Mouse (Mus musculus) E14TG2a.4 (cell line): ENCODE results near the gene Tuba1b.

Source experiments
- H3K27me3 ChIP-seq: 2 replicates; pipeline ENCODE4 v1.6.1; 2014; ENCODE audit warnings: low read length, control low read depth; ENCODE audit not compliant: insufficient read depth
- H3K36me3 ChIP-seq: 2 replicates; pipeline ENCODE4 v1.6.1; 2014; ENCODE audit warnings: low read length, control low read depth; ENCODE audit not compliant: insufficient read depth
- H3K4me1 ChIP-seq: replicated peaks from 2 replicates; pipeline ENCODE4 v1.6.1; 2014; ENCODE audit warnings: low read depth, low read length, control low read depth
- H3K4me3 ChIP-seq: replicated peaks from 2 replicates; pipeline ENCODE4 v1.5.1; 2014; ENCODE audit warnings: mild to moderate bottlenecking, low read length
- H3K9me3 ChIP-seq: 2 replicates; pipeline ENCODE4 v1.6.1; 2014; ENCODE audit warnings: low read length, control low read depth
- CTCF ChIP-seq: conservative IDR thresholded peaks from 2 replicates; pipeline ENCODE4 v1.5.1; 2014; ENCODE audit warnings: low read length
- NANOG ChIP-seq: IDR thresholded peaks from 2 replicates; pipeline ENCODE4 v1.6.1; 2014; ENCODE audit warnings: borderline replicate concordance, low read length, mixed read lengths
- POU5F1 ChIP-seq: IDR thresholded peaks from 2 replicates; pipeline ENCODE4 v1.6.1; 2014; ENCODE audit warnings: low read length, borderline replicate concordance

Tuba1b gene

GRCm38 (mm10) chr15:98887526-98887925 lies 46.8 kb downstream of the Tuba1b start:
- Histone ChIP-seq H3K27me3 (peaks cover 2% of the 10 kb centered on the region; the same call in 1 of the 2 replicates), H3K4me3 (no peak overlapping the region), H3K4me1 (peaks cover 24% of the 10 kb centered on the region), H3K36me3 (no peaks in the 10 kb centered on the region), H3K9me3 (peaks cover 10% of the 10 kb centered on the region)
- TF ChIP-seq CTCF (no peak), POU5F1 (no peak), NANOG (no peak)

GRCm38 (mm10) chr15:98886667-98887387 lies 47.5 kb downstream of the Tuba1b start:
- Histone ChIP-seq H3K4me1 (peaks cover 24% of the 10 kb centered on the region), H3K4me3 (no peak overlapping the region), H3K27me3 (no peaks in the 10 kb centered on the region), H3K36me3 (no peaks in the 10 kb centered on the region), H3K9me3 (peaks cover 10% of the 10 kb centered on the region)
- TF ChIP-seq CTCF = no peak
- no peak for TF ChIP-seq NANOG
- no peak for TF ChIP-seq POU5F1

- Histone ChIP-seq H3K4me1 (peaks cover 32% of the 10 kb centered on the region), H3K36me3 (peaks cover 8% of the 10 kb centered on the region), H3K4me3 (no peak overlapping the region), H3K9me3 (peaks cover 10% of the 10 kb centered on the region), H3K27me3 (no peaks in the 10 kb centered on the region)
- no peak for TF ChIP-seq NANOG
- TF ChIP-seq CTCF = no peak
- TF ChIP-seq POU5F1 = no peak
Measured at GRCm38 (mm10) chr15:98884106-98884505, 50.3 kb downstream of the Tuba1b start.

- Histone ChIP-seq H3K4me3 (no peak overlapping the region), H3K36me3 (peaks cover 13% of the 10 kb centered on the region), H3K9me3 (peaks cover 10% of the 10 kb centered on the region), H3K27me3 (no peaks in the 10 kb centered on the region), H3K4me1 (peaks cover 36% of the 10 kb centered on the region)
- TF ChIP-seq CTCF (no peak), NANOG (no peak), POU5F1 (no peak)
Measured at GRCm38 (mm10) chr15:98883661-98884060, 50.7 kb downstream of the Tuba1b start.

- no peaks in the 10 kb centered on the region for H3K9me3 ChIP-seq
- H3K36me3 ChIP-seq = peaks cover 26% of the 10 kb centered on the region
- TF ChIP-seq NANOG (no peak), POU5F1 (no peak), CTCF (no peak)
- peaks cover 55% of the 10 kb centered on the region for H3K4me1 ChIP-seq
- peak overlapping the region; percentile 60 for H3K4me3 ChIP-seq
- no peaks in the 10 kb centered on the region for H3K27me3 ChIP-seq
Measured at GRCm38 (mm10) chr15:98881656-98882008, 52.7 kb downstream of the Tuba1b start.
